Mouse (Mus musculus) G1E (cell line): ENCODE results near the gene Acap1. TPM values are rescaled to one million over a fixed set of nuclear protein-coding genes. Genes with fewer than 3 reads are reported as not detected.

Source experiments
- ATAC-seq: 2 replicates; pipeline ENCODE4 v1.8.0; 2016; ENCODE audit warnings: mild to moderate bottlenecking; ENCODE audit not compliant: insufficient number of reproducible peaks, poor library complexity, low FRiP score, severe bottlenecking; ENCODE audit errors: extremely low read depth
- DNase-seq: peaks from one replicate; pipeline ENCODE4 v3.0.0; 2012; ENCODE audit warnings: low spot score
- H3K27me3 ChIP-seq: 2 replicates; pipeline ENCODE4 v1.6.1; 2012; ENCODE audit warnings: mild to moderate bottlenecking, low read length, inconsistent platforms; ENCODE audit not compliant: insufficient read depth
- H3K36me3 ChIP-seq: replicated peaks from 2 replicates; pipeline ENCODE3; 2012; ENCODE audit warnings: mild to moderate bottlenecking, inconsistent platforms
- H3K4me1 ChIP-seq: 2 replicates; pipeline ENCODE4 v1.6.1; 2012; ENCODE audit warnings: low read depth, low read length, inconsistent platforms, mixed read lengths; ENCODE audit not compliant: insufficient read depth
- H3K4me3 ChIP-seq: 2 replicates; pipeline ENCODE4 v1.5.1; 2012; ENCODE audit warnings: low read depth, mild to moderate bottlenecking, inconsistent platforms, low read length, moderate library complexity, mixed read lengths
- H3K9me3 ChIP-seq: replicated peaks from 2 replicates; pipeline ENCODE4 v1.6.1; 2012; ENCODE audit warnings: inconsistent platforms
- CTCF ChIP-seq: IDR thresholded peaks from 2 replicates; pipeline ENCODE4 v1.5.1; 2012; ENCODE audit warnings: low read depth, low read length, inconsistent platforms, mixed read lengths
- GATA1 ChIP-seq: IDR thresholded peaks from 2 replicates; pipeline ENCODE4 v1.6.1; 2012; ENCODE audit warnings: borderline replicate concordance, low read length, inconsistent platforms, mixed read lengths
- GATA2 ChIP-seq: IDR thresholded peaks from 2 replicates; pipeline ENCODE4 v1.6.1; 2012; ENCODE audit warnings: low read depth, low read length, inconsistent platforms, borderline replicate concordance
- POLR2AphosphoS5 ChIP-seq: IDR thresholded peaks from 2 replicates; pipeline ENCODE4 v1.6.1; 2012; ENCODE audit warnings: low read depth, low read length, inconsistent platforms; ENCODE audit not compliant: insufficient replicate concordance
- TAL1 ChIP-seq: conservative IDR thresholded peaks from 2 replicates; pipeline ENCODE4 v1.6.1; 2012; ENCODE audit warnings: low read depth, low read length, inconsistent platforms, mixed read lengths
- polyA plus RNA-seq: library from polyadenylated mRNA; stranded (reverse); fragments of >175 nt; gene quantifications from 2 replicates; pipeline ENCODE4 v1.2.3, GENCODE M21; 2012
- total RNA-seq, 2 experiments: library from RNA; stranded (forward) in 1 of 2; stranded (reverse) in 1 of 2; fragments of 200-1000 nt in 1 of 2; fragments of >200 nt in 1 of 2; fragmentation: Nextera tagmentation in 1 of 2; gene quantifications; 2 replicates each; pipeline ENCODE4 v1.2.3; 2014 to 2017

Gene Acap1
- total and polyA plus RNA-seq, 3 experiments, result 98.7 to 216 (median 103) TPM

DNA sequence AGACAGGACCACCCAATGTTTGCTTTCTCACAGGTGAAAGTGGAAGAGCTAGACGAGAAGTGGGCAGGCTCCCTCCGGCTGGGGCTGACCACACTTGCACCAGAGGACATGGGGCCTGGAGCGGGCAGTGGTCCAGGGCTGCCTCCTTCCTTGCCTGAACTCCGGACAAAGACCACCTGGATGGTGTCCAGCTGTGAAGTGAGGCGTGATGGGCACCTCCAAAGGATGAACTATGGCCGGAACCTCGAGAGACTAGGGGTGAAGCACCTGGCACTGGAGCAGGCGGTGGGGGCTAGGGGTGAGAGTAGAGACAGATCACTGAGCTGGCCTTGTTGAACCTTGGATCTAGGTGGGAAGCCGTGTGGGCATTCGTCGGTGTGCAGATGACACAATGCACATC, 13.3 kb upstream of the Acap1 start:
- DNase-seq (no peak), ATAC-seq (no peak)
- TF ChIP-seq GATA1 (no peak), CTCF (no peak), TAL1 (no peak), POLR2AphosphoS5 (no peak), GATA2 (no peak)

GRCm38 (mm10) chr11:69904311-69904710, 9.0 kb upstream of the Acap1 start:
- TF ChIP-seq CTCF (no peak), GATA2 (no peak), GATA1 (no peak), TAL1 (no peak), POLR2AphosphoS5 (no peak)
- H3K4me1 ChIP-seq, result peaks cover 52% of the 10 kb centered on the region
- no peak overlapping the region for H3K4me3 ChIP-seq
- no peaks in the 10 kb centered on the region for H3K27me3 ChIP-seq
- DNase-seq (no peak), ATAC-seq (no peak)
- H3K9me3 ChIP-seq, result no peaks in the 10 kb centered on the region
- H3K36me3 ChIP-seq, result peaks cover 65% of the 10 kb centered on the region

More for the DNA sequence above, 13.3 kb upstream of the Acap1 start:
- peaks cover 49% of the 10 kb centered on the region for H3K4me1 ChIP-seq
- no peak overlapping the region for H3K4me3 ChIP-seq
- no peaks in the 10 kb centered on the region for H3K27me3 ChIP-seq
- H3K9me3 ChIP-seq, result no peaks in the 10 kb centered on the region
- H3K36me3 ChIP-seq, result peaks cover 97% of the 10 kb centered on the region

GRCm38 (mm10) chr11:69902972-69903371, 7.6 kb upstream of the Acap1 start:
- Histone ChIP-seq H3K27me3 (no peaks in the 10 kb centered on the region), H3K4me1 (peaks cover 60% of the 10 kb centered on the region), H3K4me3 (peak overlapping the region; percentile 97), H3K9me3 (no peaks in the 10 kb centered on the region), H3K36me3 (peaks cover 51% of the 10 kb centered on the region)
- TF ChIP-seq CTCF, result no peak
- no peak for TF ChIP-seq GATA1
- ATAC-seq (no peak), DNase-seq (no peak)

DNA sequence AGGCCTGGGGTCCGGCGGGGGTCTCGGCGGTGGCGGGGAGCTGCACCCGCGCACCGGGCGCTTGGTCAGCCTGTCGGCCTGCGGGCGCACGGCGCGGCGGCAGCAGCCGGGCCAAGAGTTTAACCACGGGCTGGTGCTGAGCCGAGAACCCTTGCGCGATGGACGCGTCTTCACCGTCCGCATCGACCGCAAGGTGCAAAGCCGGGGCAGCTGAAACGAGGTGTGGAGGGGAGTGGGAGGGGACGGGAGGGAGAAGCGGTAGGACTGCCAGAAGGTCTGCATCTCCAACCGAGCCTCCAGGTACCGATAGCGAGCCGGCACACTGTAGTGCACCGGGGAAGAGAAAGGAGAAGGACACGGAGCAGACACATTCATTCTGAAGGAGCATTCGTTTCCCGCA, 6.7 kb upstream of the Acap1 start:
- Histone ChIP-seq H3K36me3 (peaks cover 46% of the 10 kb centered on the region), H3K9me3 (no peaks in the 10 kb centered on the region), H3K4me3 (peak overlapping the region; percentile 97), H3K4me1 (peaks cover 60% of the 10 kb centered on the region), H3K27me3 (no peaks in the 10 kb centered on the region)
- DNase-seq (no peak), ATAC-seq (no peak)
- TF ChIP-seq GATA2 (no peak), CTCF (no peak), GATA1 (no peak), POLR2AphosphoS5 (no peak), TAL1 (no peak)

DNA sequence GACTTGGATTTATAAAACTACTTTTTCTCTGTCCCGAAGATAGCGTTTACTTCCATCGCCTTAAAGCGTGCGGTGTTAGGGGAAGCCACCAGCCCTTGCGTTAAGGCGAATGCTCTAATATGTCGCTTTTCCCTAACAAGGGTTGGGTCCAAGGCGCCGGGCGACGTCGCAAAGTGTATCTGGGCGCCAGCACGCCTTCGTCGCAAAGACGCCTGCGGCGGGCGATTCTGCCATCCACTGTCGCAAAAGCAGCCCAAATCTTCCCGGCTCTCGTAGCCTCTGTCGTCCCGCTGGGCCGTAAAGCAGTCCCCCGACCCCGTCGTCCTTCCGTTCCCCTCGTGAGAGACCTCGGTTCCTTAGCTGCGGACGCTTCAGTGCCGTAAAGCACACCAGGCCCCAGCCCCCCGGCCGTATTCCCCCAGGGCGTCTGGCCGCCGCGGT, 6.1 kb upstream of the Acap1 start:
- H3K27me3 ChIP-seq, result no peaks in the 10 kb centered on the region
- TF ChIP-seq CTCF, result no peak
- TF ChIP-seq GATA2, result no peak
- TF ChIP-seq POLR2AphosphoS5, result no peak
- no peak for TF ChIP-seq GATA1
- no peak for TF ChIP-seq TAL1
- H3K9me3 ChIP-seq, result no peaks in the 10 kb centered on the region
- H3K36me3 ChIP-seq, result peaks cover 41% of the 10 kb centered on the region
- ATAC-seq (peak; percentile 56; the same call in 1 of the 2 replicates), DNase-seq (peak; percentile 92)
- peak overlapping the region; percentile 97 for H3K4me3 ChIP-seq
- H3K4me1 ChIP-seq, result peaks cover 60% of the 10 kb centered on the region

- Histone ChIP-seq H3K36me3 (peaks cover 34% of the 10 kb centered on the region), H3K9me3 (no peaks in the 10 kb centered on the region), H3K4me3 (peak within 1 kb of the TSS; percentile 97), H3K4me1 (peaks cover 57% of the 10 kb centered on the region), H3K27me3 (no peaks in the 10 kb centered on the region)
- peak; percentile 99 for DNase-seq
- peak; percentile 87 for ATAC-seq
- no peak for TF ChIP-seq GATA2
- no peak; the same call in 1 of the 2 replicates for TF ChIP-seq POLR2AphosphoS5
- no peak for TF ChIP-seq GATA1
- no peak for TF ChIP-seq CTCF
- no peak for TF ChIP-seq TAL1
Observed at GRCm38 (mm10) chr11:69900471-69901405, 5.4 kb upstream of the Acap1 start, which contains the start of the genes 2810408A11Rik and Neurl4. Gene 2810408A11Rik (minus strand): TSS chr11:69900987. Gene Neurl4 (plus strand): TSS chr11:69901072.
